In genomic region chr16:38425799-38426198, GRCm38 (mm10) we compare ENCODE assay signal across 33 mouse cellular contexts. TPM values are rescaled to one million over a fixed set of nuclear protein-coding genes. Genes with fewer than 3 reads are reported as not detected.
"Had no signal": no experiment of that assay in that cellular context is flagged by ENCODE, and none has a peak within 500 bp of the region (broad histone marks: within the 10 kb centered on the region; RNA-seq: fewer than 3 reads in every experiment).

No protein-coding gene starts in this region.

- ATAC-seq: liver, embryonic 12.5 days; liver, postnatal 0 days; lung, postnatal 0 days; midbrain, embryonic 13.5 days; midbrain, embryonic 15.5 days; midbrain, embryonic 16.5 days had no signal

- H3K4me2 ChIP-seq: limb, embryonic 12.5 days; limb, embryonic 13.5 days; limb, embryonic 15.5 days; liver, embryonic 11.5 days; liver, embryonic 12.5 days; liver, embryonic 13.5 days; liver, embryonic 15.5 days; lung, embryonic 14.5 days; lung, embryonic 15.5 days; midbrain, embryonic 11.5 days; midbrain, embryonic 12.5 days; midbrain, embryonic 13.5 days; midbrain, embryonic 15.5 days had no signal

- H3K9ac ChIP-seq: limb, embryonic 12.5 days; limb, embryonic 13.5 days; limb, embryonic 15.5 days; liver, embryonic 12.5 days; liver, embryonic 13.5 days; liver, embryonic 14.5 days; liver, embryonic 15.5 days; liver, postnatal 0 days; lung, embryonic 14.5 days; lung, embryonic 15.5 days; midbrain, embryonic 12.5 days; midbrain, embryonic 13.5 days; midbrain, embryonic 15.5 days had no signal

- H3K4me3 ChIP-seq: limb, embryonic 10.5 days; limb, embryonic 12.5 days; limb, embryonic 13.5 days; limb, embryonic 15.5 days; liver, embryonic 12.5 days; liver, embryonic 13.5 days; liver, embryonic 15.5 days; lung, embryonic 15.5 days; megakaryocyte, embryonic 14.5 days; midbrain, embryonic 10.5 days; midbrain, embryonic 12.5 days; midbrain, embryonic 13.5 days; midbrain, embryonic 15.5 days had no signal

- H3K9me3 ChIP-seq: limb, embryonic 10.5 days; limb, embryonic 12.5 days; limb, embryonic 13.5 days; limb, embryonic 15.5 days; liver, embryonic 12.5 days; liver, embryonic 13.5 days; liver, embryonic 15.5 days; lung, embryonic 15.5 days; megakaryocyte, embryonic 14.5 days; midbrain, embryonic 10.5 days; midbrain, embryonic 12.5 days; midbrain, embryonic 13.5 days; midbrain, embryonic 15.5 days had no signal

- H3K36me3 ChIP-seq: limb, embryonic 10.5 days; limb, embryonic 12.5 days; limb, embryonic 13.5 days; limb, embryonic 15.5 days; liver, embryonic 12.5 days; liver, embryonic 13.5 days; liver, embryonic 15.5 days; lung, embryonic 15.5 days; midbrain, embryonic 10.5 days; midbrain, embryonic 12.5 days; midbrain, embryonic 13.5 days; midbrain, embryonic 15.5 days had no signal

- H3K27ac ChIP-seq: limb, embryonic 10.5 days; limb, embryonic 12.5 days; limb, embryonic 13.5 days; limb, embryonic 15.5 days; liver, embryonic 12.5 days; liver, embryonic 13.5 days; liver, embryonic 14.5 days; liver, embryonic 15.5 days; lung, embryonic 15.5 days; macrophage; midbrain, embryonic 10.5 days; midbrain, embryonic 12.5 days; midbrain, embryonic 13.5 days; midbrain, embryonic 15.5 days had no signal

- H3K27me3 ChIP-seq: limb, embryonic 12.5 days; limb, embryonic 13.5 days; limb, embryonic 15.5 days; liver, embryonic 12.5 days; liver, embryonic 13.5 days; liver, embryonic 15.5 days; lung, embryonic 15.5 days; midbrain, embryonic 12.5 days; midbrain, embryonic 13.5 days; midbrain, embryonic 15.5 days had no signal

- H3K4me1 ChIP-seq: limb, embryonic 12.5 days; limb, embryonic 13.5 days; limb, embryonic 15.5 days; liver, embryonic 12.5 days; liver, embryonic 15.5 days; lung, embryonic 15.5 days; midbrain, embryonic 10.5 days; midbrain, embryonic 12.5 days; midbrain, embryonic 13.5 days; midbrain, embryonic 15.5 days had no signal

- DNase-seq: left cerebral cortex, postnatal 4 days; liver; liver, embryonic 13.5 days; liver, postnatal 0 days; lung, adult 18-20 months; lung, adult 2 months; lung, embryonic 14.5 days; lung, postnatal 10 days; lung, postnatal 14 days; lung, postnatal 36 days; lung, postnatal 4 days; midbrain, embryonic 14.5 days had no signal

RNA-seq across cellular contexts. Expression of gene Pla1a, which starts 7.1 kb away (rescaled TPM):
- total RNA-seq: megakaryocyte progenitor cell, adult 5-6 weeks; megakaryocyte-erythroid progenitor cell, adult 5-6 weeks; monocyte, adult 5-6 weeks had no signal
- polyA plus RNA-seq: macrophage had no signal

RNA-seq across cellular contexts. Expression of gene Cd80, which starts 29.6 kb away (rescaled TPM):
- total RNA-seq: megakaryocyte-erythroid progenitor cell, adult 5-6 weeks had no signal
